Mouse (Mus musculus) right cerebral cortex, postnatal 36 days (tissue): Measurements from ENCODE around the gene Ccdc97.

Source experiments
- DNase-seq, 2 experiments: peaks; one replicate each; pipeline ENCODE4 v3.0.0; 2022; ENCODE audit warnings: low spot score in 2 of 2, mixed read lengths in 1 of 2

Ccdc97 gene

DNA sequence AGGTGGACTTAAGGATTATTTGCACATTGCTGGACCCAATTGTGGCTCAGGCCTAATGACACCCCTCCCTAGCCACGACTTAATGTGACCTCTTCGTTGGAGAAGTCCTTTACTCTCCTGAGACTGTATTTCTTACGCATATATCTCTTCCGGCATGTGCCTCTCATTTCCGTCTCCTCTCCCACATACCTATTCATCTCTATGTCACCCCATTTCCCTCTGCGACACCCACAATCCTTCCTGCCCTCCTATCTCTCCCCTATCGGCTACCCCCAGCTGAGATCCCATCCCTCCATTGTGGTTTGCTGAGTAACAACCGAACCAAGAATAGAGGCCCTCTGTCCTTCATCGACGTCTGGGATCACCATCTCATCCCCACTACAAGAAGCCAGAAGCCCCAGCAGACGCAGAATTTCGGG is 29.3 kb downstream of the Ccdc97 start:
- DNase-seq, result no peak

- no peak for DNase-seq
Observed at GRCm38 (mm10) chr7:25688810-25689586, 29.9 kb downstream of the Ccdc97 start.

- no peak for DNase-seq
Observed at GRCm38 (mm10) chr7:25687811-25688401, 31.0 kb downstream of the Ccdc97 start.

DNA sequence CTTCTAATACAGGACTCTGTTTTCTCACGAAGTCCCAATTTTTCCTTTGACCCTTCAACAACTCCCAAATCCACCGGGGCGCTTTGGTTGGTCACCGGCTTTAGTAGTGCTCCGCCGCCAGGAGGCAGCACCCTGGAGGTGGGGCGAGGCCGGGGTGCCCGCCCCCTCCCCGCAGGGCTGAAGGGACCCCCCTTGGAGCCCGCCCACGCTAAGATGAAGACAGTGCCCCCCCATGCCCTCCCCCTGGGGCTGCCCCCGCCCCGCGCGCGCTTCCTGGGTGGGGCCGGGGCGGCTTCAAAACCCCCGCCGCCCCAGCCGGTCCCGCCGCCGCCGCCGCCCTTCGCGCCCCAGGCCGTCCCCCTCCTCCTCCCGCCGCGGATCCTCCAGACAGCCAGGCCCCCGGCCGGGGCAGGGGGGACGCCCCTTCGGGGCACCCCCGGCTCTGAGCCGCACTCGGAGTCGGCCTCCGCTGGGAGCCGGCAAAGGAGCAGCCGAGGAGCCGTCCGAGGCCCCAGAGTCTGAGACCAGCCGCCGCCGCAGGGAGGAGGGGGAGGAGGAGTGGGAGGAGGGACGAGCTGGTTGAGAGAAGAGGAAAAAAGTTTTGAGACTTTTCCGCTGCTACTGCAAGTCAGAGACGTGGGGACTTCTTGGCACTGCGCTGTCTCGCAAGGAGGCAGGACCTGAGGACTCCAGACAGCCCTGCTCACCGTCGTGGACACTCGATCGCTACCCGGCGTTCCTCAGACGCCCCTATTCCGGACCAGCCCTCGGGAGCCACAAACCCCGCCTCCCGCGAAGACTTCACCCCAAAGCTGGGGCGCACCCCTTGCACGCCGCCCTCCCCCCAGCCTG is 32.0 kb downstream of the Ccdc97 start, which contains the start of gene Tgfb1:
TSS of gene Tgfb1 (plus strand) at position 323 of the 852 bp plus-strand sequence.
- no peak for DNase-seq

DNA sequence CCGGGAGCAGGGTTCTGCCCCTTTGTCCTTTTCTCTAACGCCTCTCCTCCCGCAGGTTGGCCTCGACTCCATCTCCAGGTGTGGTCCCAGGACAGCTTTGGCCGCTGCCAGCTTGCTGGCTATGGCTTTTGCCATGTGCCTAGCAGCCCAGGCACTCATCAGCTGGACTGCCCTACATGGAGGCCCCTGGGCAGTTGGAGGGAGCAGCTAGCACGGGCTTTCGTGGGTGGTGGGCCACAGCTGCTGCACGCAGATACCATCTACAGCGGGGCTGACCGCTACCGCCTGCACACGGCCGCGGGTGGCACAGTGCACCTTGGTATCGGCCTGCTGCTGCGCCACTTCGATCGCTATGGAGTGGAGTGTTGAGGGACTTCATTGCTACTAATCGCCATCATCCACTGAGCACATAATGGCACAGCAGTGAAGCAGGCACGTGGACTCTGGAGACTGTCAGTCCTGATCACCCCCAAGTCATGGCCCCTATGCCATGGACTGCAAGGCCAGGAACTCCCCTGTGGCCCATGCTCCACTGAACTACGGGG is 32.9 kb downstream of the Ccdc97 start:
- no peak for DNase-seq

DNA sequence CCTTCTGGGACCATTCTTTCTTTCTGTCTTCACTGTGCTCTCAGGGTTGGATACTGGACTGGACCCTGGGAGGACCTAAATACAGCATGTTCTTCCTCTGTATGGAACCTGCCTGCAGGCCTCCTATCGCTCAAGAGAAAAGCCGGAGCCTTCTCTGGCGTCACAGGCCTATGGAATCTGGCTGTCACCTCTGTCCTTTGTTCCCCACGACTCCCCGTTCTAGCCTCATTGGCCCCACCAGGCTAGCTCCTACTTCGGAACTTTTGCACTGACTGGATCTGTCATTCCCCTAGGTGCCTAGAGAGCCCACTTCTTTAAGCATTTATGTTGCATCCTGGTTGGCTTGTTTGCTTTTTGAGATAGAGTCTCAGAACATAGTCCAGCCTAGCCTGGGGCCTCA is 34.2 kb downstream of the Ccdc97 start:
- DNase-seq, result no peak

GRCm38 (mm10) chr7:25683474-25684180 is 35.3 kb downstream of the Ccdc97 start:
- no peak for DNase-seq

GRCm38 (mm10) chr7:25681341-25682231 is 37.3 kb downstream of the Ccdc97 start:
- no peak for DNase-seq

- DNase-seq, result peak; percentile 91 to 92
Observed at GRCm38 (mm10) chr7:25680514-25681258, 38.2 kb downstream of the Ccdc97 start, which contains the start of gene B9d2. Gene B9d2 (plus strand): TSS chr7:25680780.

GRCm38 (mm10) chr7:25679971-25680370 is 38.9 kb downstream of the Ccdc97 start:
- DNase-seq, result no peak

DNA sequence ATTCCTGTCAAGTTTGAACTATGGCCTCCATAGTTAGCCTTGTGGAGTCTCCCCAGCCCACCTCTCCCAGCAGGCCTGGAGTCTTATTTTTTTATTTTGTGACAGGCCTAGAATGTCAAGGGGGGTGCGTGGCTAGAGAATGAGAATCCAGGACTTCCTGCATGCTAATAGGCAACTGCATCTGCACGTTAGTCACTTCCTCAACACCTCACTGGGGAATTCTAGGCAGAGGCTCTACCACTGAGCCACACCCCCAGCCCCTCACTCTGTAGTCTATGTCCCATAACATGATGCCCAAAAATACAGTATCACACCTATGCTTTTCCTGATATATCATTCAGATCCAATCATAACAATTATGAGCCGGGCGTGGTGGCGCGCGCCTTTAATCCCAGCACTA is 41.9 kb downstream of the Ccdc97 start:
- no peak for DNase-seq

DNA sequence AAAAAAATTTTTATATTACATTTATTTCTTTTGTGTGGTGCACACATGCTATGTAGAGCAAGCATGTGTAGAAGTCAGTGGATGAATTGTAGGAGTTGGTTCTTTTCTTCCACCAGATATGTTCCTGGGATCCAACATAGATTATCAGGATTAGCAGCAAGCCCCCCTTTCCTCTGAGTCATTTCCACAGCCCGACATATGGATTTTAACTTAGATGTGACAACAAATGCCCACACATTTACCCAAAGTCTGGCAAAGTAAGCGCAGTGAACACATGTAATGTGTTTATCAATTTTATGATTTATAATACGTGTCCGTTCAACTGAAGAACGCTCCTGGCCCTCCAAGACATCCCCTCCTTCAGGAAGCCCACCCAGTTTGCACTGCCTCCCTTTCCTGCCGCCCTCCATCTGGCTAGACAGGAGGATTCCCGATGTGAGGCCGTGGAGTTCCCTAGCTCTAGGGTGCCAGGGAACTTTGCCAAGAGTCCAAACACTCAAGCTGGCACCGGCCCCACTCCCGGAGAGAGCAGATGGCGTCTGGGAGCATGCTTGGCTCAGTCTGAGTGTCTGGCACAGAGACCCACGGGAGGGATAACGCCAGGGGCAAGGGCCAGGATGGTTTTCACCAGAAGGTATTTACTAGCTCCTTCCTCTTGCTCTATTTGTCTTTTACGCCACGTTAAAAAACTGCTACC is 42.7 kb downstream of the Ccdc97 start:
- peak; percentile 85 to 88 for DNase-seq

DNA sequence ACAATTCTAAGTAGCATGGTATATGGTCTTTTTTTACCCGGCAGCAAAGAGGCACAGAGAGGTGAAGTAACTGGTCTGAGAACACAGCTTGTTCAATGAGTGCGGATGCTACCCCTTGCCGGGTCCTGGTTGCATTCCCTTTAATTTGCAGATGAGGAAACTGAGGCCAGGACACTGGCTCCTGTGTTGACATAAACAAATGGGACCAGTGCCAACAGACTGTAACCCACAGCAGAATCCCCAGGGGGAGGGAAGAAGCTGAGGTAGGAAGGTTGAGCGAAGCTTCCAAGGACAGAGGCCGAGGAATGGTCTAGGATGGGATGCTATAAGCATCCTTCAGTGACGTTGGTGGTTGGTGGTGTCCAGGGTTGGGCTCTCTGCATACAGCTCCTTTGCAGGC is 43.5 kb downstream of the Ccdc97 start:
- no peak for DNase-seq

GRCm38 (mm10) chr7:25674719-25675300 is 44.1 kb downstream of the Ccdc97 start, which contains the start of gene Tmem91:
Gene Tmem91 (minus strand): TSS chr7:25675166.
- no peak for DNase-seq

DNA sequence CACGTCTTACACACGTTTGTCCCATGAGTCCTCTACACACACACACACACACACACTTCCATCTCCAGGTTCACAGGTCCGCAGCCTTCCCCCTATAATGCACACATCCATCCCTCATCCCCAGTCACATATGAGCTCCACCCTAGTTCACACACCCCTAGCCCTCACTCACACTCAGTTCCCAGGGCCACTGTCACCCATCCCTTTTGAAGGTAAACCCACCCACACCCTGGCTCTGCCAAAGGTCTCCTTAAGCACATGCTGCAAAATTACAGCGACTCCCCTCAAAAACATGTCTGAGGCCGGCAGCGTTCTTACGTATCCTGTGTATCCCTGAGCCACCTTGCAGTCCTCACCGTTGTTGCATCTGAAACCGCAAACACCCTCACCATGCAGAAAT is 44.6 kb downstream of the Ccdc97 start:
- no peak for DNase-seq

DNA sequence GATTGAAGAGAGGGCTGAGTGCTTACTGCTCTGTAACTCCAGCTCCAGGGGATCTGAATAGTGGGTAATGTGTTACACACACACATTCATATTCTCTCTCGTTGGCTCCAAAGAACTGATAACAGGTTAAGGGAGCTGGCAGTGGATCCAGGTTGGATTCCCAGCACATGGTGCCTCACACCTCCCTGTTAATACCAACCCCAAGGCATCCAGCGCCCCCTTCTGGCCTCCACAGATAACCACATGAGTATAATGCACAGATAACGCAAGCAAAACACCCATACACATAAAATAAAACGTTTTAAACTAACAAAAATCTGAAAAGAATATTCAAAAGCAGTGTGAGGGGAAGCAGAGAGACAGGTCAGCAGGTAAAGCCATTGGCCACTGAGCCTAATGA is 46.4 kb downstream of the Ccdc97 start:
- DNase-seq, result no peak

- DNase-seq, result no peak
Observed at GRCm38 (mm10) chr7:25671686-25672085, 47.2 kb downstream of the Ccdc97 start.

GRCm38 (mm10) chr7:25670096-25670495 is 48.8 kb downstream of the Ccdc97 start:
- DNase-seq, result no peak

- DNase-seq, result no peak
Observed at GRCm38 (mm10) chr7:25669631-25670030, 49.3 kb downstream of the Ccdc97 start.
